Mouse (Mus musculus) cortical plate, adult 2 months (tissue): Measurements from ENCODE around the gene Rxfp3.

Experiments
- CTCF ChIP-seq: fragments of 200-500 bp; IDR thresholded peaks from 2 replicates; pipeline ENCODE4 v1.5.1; 2011; ENCODE audit warnings: mild to moderate bottlenecking, control low read depth, low read length; ENCODE audit not compliant: insufficient read depth; ENCODE audit errors: extremely low read depth
- POLR2A ChIP-seq: fragments of 200-500 bp; IDR thresholded peaks from 2 replicates; pipeline ENCODE4 v1.6.1; 2011; ENCODE audit warnings: mild to moderate bottlenecking, low read length, control low read depth; ENCODE audit not compliant: insufficient read depth; ENCODE audit errors: extremely low read depth

DNA sequence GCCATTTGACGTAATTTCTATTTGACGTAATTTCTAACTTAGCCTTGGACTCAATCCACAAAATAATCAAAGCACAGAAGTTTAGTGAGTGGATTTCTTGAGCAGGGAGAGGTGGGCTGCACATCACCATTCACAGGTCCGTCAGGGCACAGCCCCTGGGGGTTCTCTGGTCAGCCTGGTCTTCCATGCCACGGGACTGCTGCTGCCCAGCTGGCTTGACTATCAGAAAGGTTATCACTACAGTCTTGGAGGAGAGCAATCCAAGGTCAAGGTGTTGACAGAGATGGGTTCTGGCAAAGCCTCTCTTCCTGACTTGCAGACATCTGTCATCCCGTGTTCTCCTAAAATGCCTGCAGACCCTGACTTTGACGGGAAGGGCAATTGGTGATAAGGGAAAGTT, 33.1 kb downstream of the Rxfp3 start:
- TF ChIP-seq CTCF (no peak), POLR2A (no peak)
